Comparison of ENCODE assay signal across 22 mouse cellular contexts in the genomic region with DNA sequence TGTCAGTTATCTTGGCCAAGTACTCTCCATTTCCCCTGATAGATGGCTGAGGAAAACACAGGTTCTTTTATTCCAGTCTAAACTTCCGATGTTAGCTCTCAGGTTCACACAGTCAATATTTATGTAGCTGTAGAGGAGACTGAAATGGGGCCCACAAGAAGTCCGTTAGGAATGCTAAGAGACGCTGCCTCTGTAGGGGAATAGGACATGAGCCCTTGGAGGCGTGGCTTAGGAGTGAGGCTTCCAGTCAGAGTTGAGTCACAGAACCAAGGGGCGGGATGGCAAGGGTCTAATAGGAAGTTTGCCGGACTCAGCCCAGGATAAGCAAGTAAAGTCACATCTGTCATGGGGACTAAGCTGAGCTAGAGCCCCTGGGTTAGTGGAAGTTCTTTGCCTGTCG.
"Had no signal": no experiment of that assay in that cellular context is flagged by ENCODE, and none has a peak within 500 bp of the region (broad histone marks: within the 10 kb centered on the region; RNA-seq: fewer than 3 reads in every experiment).

No protein-coding gene starts in this region.

- H3K4me1 ChIP-seq: heart, embryonic 10.5 days; heart, embryonic 12.5 days; hindbrain, embryonic 13.5 days; hindbrain, embryonic 15.5 days; kidney, embryonic 15.5 days had no signal

- H3K4me3 ChIP-seq: heart, embryonic 10.5 days; heart, embryonic 12.5 days; hindbrain, embryonic 13.5 days; hindbrain, embryonic 15.5 days; kidney, embryonic 15.5 days; limb, embryonic 13.5 days; limb, embryonic 15.5 days had no signal

- H3K9me3 ChIP-seq: heart, embryonic 10.5 days; heart, embryonic 12.5 days; hindbrain, embryonic 13.5 days; hindbrain, embryonic 15.5 days; kidney, embryonic 15.5 days; limb, embryonic 13.5 days; limb, embryonic 15.5 days had no signal

- ATAC-seq: hindbrain, postnatal 0 days; intestine, embryonic 16.5 days had no signal

- H3K4me2 ChIP-seq: heart, embryonic 12.5 days; hindbrain, embryonic 13.5 days; hindbrain, embryonic 15.5 days; kidney, embryonic 15.5 days; limb, embryonic 13.5 days; limb, embryonic 15.5 days had no signal

- H3K36me3 ChIP-seq: heart, embryonic 10.5 days; heart, embryonic 12.5 days; hindbrain, embryonic 13.5 days; hindbrain, embryonic 15.5 days; kidney, embryonic 15.5 days; limb, embryonic 13.5 days; limb, embryonic 15.5 days had no signal

- DNase-seq: gastrocnemius, postnatal 14 days; gastrocnemius, postnatal 36 days; heart, adult 18-20 months; heart, postnatal 10 days; kidney, adult 11 months; kidney, adult 2 months; kidney, adult 9 months; kidney, postnatal 14 days; kidney, postnatal 36 days; layer of hippocampus, adult 9-11 months; layer of hippocampus, postnatal 36 days; left cerebral cortex, postnatal 4 days had no signal

- H3K9ac ChIP-seq: heart, embryonic 12.5 days; hindbrain, embryonic 13.5 days; hindbrain, embryonic 15.5 days; kidney, embryonic 15.5 days; limb, embryonic 13.5 days; limb, embryonic 15.5 days had no signal

- H3K27ac ChIP-seq: heart, embryonic 10.5 days; hindbrain, embryonic 13.5 days; hindbrain, embryonic 15.5 days; hindbrain, postnatal 0 days; kidney, embryonic 15.5 days; kidney, postnatal 0 days; limb, embryonic 13.5 days; limb, embryonic 15.5 days had no signal

- H3K27me3 ChIP-seq: heart, embryonic 12.5 days; hindbrain, embryonic 13.5 days; hindbrain, embryonic 15.5 days; kidney, embryonic 15.5 days; limb, embryonic 13.5 days; limb, embryonic 15.5 days had no signal
